Mouse (Mus musculus) G1E (cell line): ENCODE results near the gene Tcp10c.
"Not testable (repeated sequence)": the region's sequence is repeated elsewhere in the genome, so short reads cannot be mapped to it uniquely, and the experiment has no call there.

ENCODE experiments used
- CTCF ChIP-seq: IDR thresholded peaks from 2 replicates; pipeline ENCODE4 v1.5.1; 2012; ENCODE audit warnings: low read depth, low read length, inconsistent platforms, mixed read lengths
- GATA2 ChIP-seq: IDR thresholded peaks from 2 replicates; pipeline ENCODE4 v1.6.1; 2012; ENCODE audit warnings: low read depth, low read length, inconsistent platforms, borderline replicate concordance
- POLR2AphosphoS5 ChIP-seq: IDR thresholded peaks from 2 replicates; pipeline ENCODE4 v1.6.1; 2012; ENCODE audit warnings: low read depth, low read length, inconsistent platforms; ENCODE audit not compliant: insufficient replicate concordance
- TAL1 ChIP-seq: conservative IDR thresholded peaks from 2 replicates; pipeline ENCODE4 v1.6.1; 2012; ENCODE audit warnings: low read depth, low read length, inconsistent platforms, mixed read lengths

DNA sequence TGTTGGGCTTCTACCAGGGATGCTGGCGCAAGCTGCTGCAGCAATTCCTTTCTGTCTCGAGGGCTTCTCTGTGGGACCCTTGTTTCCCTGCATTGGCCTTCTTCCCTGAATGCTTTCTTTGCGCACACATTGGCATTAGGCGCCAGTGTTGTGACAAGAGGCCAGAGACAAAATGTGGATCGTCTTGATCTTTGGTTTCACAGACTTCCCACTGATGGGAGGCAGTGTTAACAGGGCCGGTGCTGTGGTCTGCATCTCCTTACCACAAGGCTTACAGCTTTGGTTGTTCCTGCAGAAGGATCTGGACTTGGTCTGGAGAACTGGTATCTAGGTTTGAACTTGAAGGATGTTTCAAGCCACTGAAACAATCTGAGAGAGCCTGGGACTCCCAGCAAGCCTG is 72.1 kb downstream of the Tcp10c start:
- TF ChIP-seq CTCF, POLR2AphosphoS5, TAL1, GATA2: not testable (repeated sequence)
